Mouse (Mus musculus) hindbrain, embryonic 11.5 days (tissue): Measurements from ENCODE around the gene Reep6. TPM values are rescaled to one million over a fixed set of nuclear protein-coding genes. Genes with fewer than 3 reads are reported as not detected.
A peak's percentile ranks its signal among the peaks of the same experiment; 100 is the strongest.

Experiments used
- ATAC-seq: fragments of 200-750 bp; cut with Nextera tagmentation; 2 replicates; pipeline ENCODE4 v1.8.0; 2017; ENCODE audit warnings: mild to moderate bottlenecking, moderate TSS enrichment, moderate library complexity; ENCODE audit not compliant: low FRiP score
- DNase-seq: peaks from one replicate; pipeline ENCODE4 v3.0.0-alpha.2; 2015; ENCODE audit warnings: low spot score
- H3K27ac ChIP-seq: fragments of 300-500 bp; sonication (generic); 2 replicates; pipeline ENCODE4 v1.5.1; 2014; ENCODE audit warnings: mild to moderate bottlenecking, low read depth, low read length
- H3K27me3 ChIP-seq: fragments of 300-500 bp; sonication (generic); 2 replicates; pipeline ENCODE4 v1.6.1; 2014; ENCODE audit warnings: mild to moderate bottlenecking, low read length, moderate library complexity, mixed read lengths; ENCODE audit not compliant: control insufficient read depth, insufficient read depth
- H3K36me3 ChIP-seq: fragments of 300-500 bp; sonication (generic); 2 replicates; pipeline ENCODE4 v1.6.1; 2014; ENCODE audit warnings: mild to moderate bottlenecking, low read length, moderate library complexity, mixed read lengths; ENCODE audit not compliant: control insufficient read depth, insufficient read depth
- H3K4me1 ChIP-seq: fragments of 300-500 bp; sonication (generic); replicated peaks from 2 replicates; pipeline ENCODE4 v1.6.1; 2014; ENCODE audit warnings: low read length, mixed read lengths; ENCODE audit not compliant: control insufficient read depth, insufficient read depth
- H3K4me2 ChIP-seq: fragments of 300-500 bp; sonication (generic); replicated peaks from 2 replicates; pipeline ENCODE4 v1.6.1; 2014; ENCODE audit warnings: mild to moderate bottlenecking, low read depth, low read length
- H3K4me3 ChIP-seq: fragments of 300-500 bp; sonication (generic); 2 replicates; pipeline ENCODE4 v1.5.1; 2014; ENCODE audit warnings: low read depth, low read length
- H3K9ac ChIP-seq: fragments of 300-500 bp; sonication (generic); 2 replicates; pipeline ENCODE4 v1.6.1; 2014; ENCODE audit warnings: low read depth, low read length
- H3K9me3 ChIP-seq: fragments of 300-500 bp; sonication (generic); 2 replicates; pipeline ENCODE4 v1.6.1; 2016; ENCODE audit warnings: low read length; ENCODE audit not compliant: control insufficient read depth
- WGBS: fragments of 180-500 bp; shearing (Covaris S2); extraction: QIAGEN DNeasy Blood & Tissue Kit; methylation state at CpG from one replicate; pipeline ENCODE4 v1.1.7; 2014; 5-methylcytosine and 5-hydroxymethylcytosine counted together
- polyA plus RNA-seq: library from polyadenylated mRNA; unstranded; fragments of >200 nt; fragmentation: Nextera tagmentation; extraction: Ambion mirVana; gene quantifications from 2 replicates; pipeline ENCODE4 v1.2.1, GENCODE M21; 2014

The Reep6 gene
- polyA plus RNA-seq, 1 experiment from 2014 or later: 3.7 TPM

- Histone ChIP-seq H3K9ac (no peak overlapping the region), H3K4me2 (no peak overlapping the region), H3K36me3 (no peaks in the 10 kb centered on the region), H3K4me3 (no peak overlapping the region), H3K4me1 (peaks cover 6% of the 10 kb centered on the region; the same call in 1 of the 2 replicates), H3K9me3 (no peaks in the 10 kb centered on the region), H3K27me3 (peaks cover 67% of the 10 kb centered on the region), H3K27ac (no peak overlapping the region)
- 8% methylated on average over 30 of the region's 31 CpGs for WGBS
- DNase-seq (no peak), ATAC-seq (peak; percentile 61)
Measured at GRCm38 (mm10) chr10:80357994-80358639, 28.4 kb downstream of the Reep6 start.

- Histone ChIP-seq H3K4me3 (no peak overlapping the region), H3K36me3 (no peaks in the 10 kb centered on the region), H3K9ac (no peak overlapping the region), H3K27ac (no peak overlapping the region), H3K27me3 (peaks cover 15% of the 10 kb centered on the region), H3K4me1 (no peaks in the 10 kb centered on the region), H3K4me2 (no peak overlapping the region), H3K9me3 (no peaks in the 10 kb centered on the region)
- ATAC-seq (no peak), DNase-seq (no peak)
- 40% methylated on average over 6 of the region's 6 CpGs for WGBS
Measured at GRCm38 (mm10) chr10:80363734-80364133, 34.0 kb downstream of the Reep6 start.

- H3K9ac ChIP-seq: no peak overlapping the region
- no peaks in the 10 kb centered on the region for H3K9me3 ChIP-seq
- no peak overlapping the region for H3K4me2 ChIP-seq
- WGBS: 67% methylated on average over 6 of the region's 6 CpGs
- no peaks in the 10 kb centered on the region; the same call in 1 of the 2 replicates for H3K27me3 ChIP-seq
- ATAC-seq: no peak
- no peaks in the 10 kb centered on the region for H3K4me1 ChIP-seq
- no peaks in the 10 kb centered on the region for H3K36me3 ChIP-seq
- no peak overlapping the region for H3K27ac ChIP-seq
- no peak overlapping the region for H3K4me3 ChIP-seq
- no peak for DNase-seq
Measured at GRCm38 (mm10) chr10:80365736-80366135, 36.0 kb downstream of the Reep6 start.

- Histone ChIP-seq H3K4me3 (no peak overlapping the region), H3K9me3 (no peaks in the 10 kb centered on the region), H3K4me2 (no peak overlapping the region), H3K36me3 (no peaks in the 10 kb centered on the region), H3K4me1 (no peaks in the 10 kb centered on the region), H3K27me3 (no peaks in the 10 kb centered on the region; the same call in 1 of the 2 replicates), H3K27ac (no peak overlapping the region), H3K9ac (no peak overlapping the region)
- ATAC-seq: no peak
- no peak for DNase-seq
- 57% methylated on average over 5 of the region's 5 CpGs for WGBS
Measured at GRCm38 (mm10) chr10:80367954-80368353, 38.2 kb downstream of the Reep6 start.

- 94% methylated on average over 6 of the region's 6 CpGs for WGBS
- no peak for ATAC-seq
Measured at GRCm38 (mm10) chr10:80368392-80368791, 38.6 kb downstream of the Reep6 start.

GRCm38 (mm10) chr10:80369995-80370747 lies 40.4 kb downstream of the Reep6 start:
- H3K9ac ChIP-seq: no peak overlapping the region
- no peak overlapping the region for H3K27ac ChIP-seq
- H3K9me3 ChIP-seq: no peaks in the 10 kb centered on the region
- no peak for ATAC-seq
- H3K4me1 ChIP-seq: no peaks in the 10 kb centered on the region
- no peak overlapping the region for H3K4me2 ChIP-seq
- no peak overlapping the region for H3K4me3 ChIP-seq
- WGBS: 83% methylated on average over 21 of the region's 21 CpGs
- H3K27me3 ChIP-seq: no peaks in the 10 kb centered on the region; the same call in 1 of the 2 replicates
- H3K36me3 ChIP-seq: no peaks in the 10 kb centered on the region
- no peak for DNase-seq

More at GRCm38 (mm10) chr10:80368392-80368791, 38.6 kb downstream of the Reep6 start:
- no peak overlapping the region for H3K4me3 ChIP-seq
- no peak overlapping the region for H3K27ac ChIP-seq
- no peak overlapping the region for H3K9ac ChIP-seq
- H3K36me3 ChIP-seq: no peaks in the 10 kb centered on the region
- H3K4me1 ChIP-seq: no peaks in the 10 kb centered on the region
- H3K4me2 ChIP-seq: no peak overlapping the region
- no peaks in the 10 kb centered on the region for H3K9me3 ChIP-seq
- no peaks in the 10 kb centered on the region; the same call in 1 of the 2 replicates for H3K27me3 ChIP-seq
- no peak for DNase-seq

GRCm38 (mm10) chr10:80371411-80371966 lies 41.7 kb downstream of the Reep6 start:
- Histone ChIP-seq H3K4me3 (peak overlapping the region; percentile 10; the same call in 1 of the 2 replicates), H3K27me3 (no peaks in the 10 kb centered on the region; the same call in 1 of the 2 replicates), H3K9me3 (no peaks in the 10 kb centered on the region), H3K36me3 (no peaks in the 10 kb centered on the region), H3K9ac (no peak overlapping the region), H3K27ac (no peak overlapping the region), H3K4me2 (peak overlapping the region; percentile 11; the same call in 1 of the 2 replicates), H3K4me1 (no peaks in the 10 kb centered on the region)
- DNase-seq (peak; percentile 76), ATAC-seq (peak; percentile 44; the same call in 1 of the 2 replicates)
- 3% methylated on average over 12 of the region's 12 CpGs for WGBS

GRCm38 (mm10) chr10:80371983-80372382 lies 42.2 kb downstream of the Reep6 start:
- ATAC-seq (no peak), DNase-seq (no peak)
- Histone ChIP-seq H3K27me3 (no peaks in the 10 kb centered on the region), H3K27ac (no peak overlapping the region), H3K4me3 (no peak overlapping the region), H3K9ac (no peak overlapping the region), H3K36me3 (no peaks in the 10 kb centered on the region), H3K4me2 (no peak overlapping the region), H3K9me3 (no peaks in the 10 kb centered on the region), H3K4me1 (no peaks in the 10 kb centered on the region)
- WGBS: 56% methylated on average over 9 of the region's 9 CpGs
